Mouse (Mus musculus) heart, postnatal 0 days (tissue): ENCODE measurements at regions not wholly inside any gene's neighbourhood (a gene's known extent, or its start where the extent isn't known, plus 50 kb on each side); places are given as distances from the start of the nearest gene placed in this dataset.

Source experiments
- ATAC-seq: fragments of 200-750 bp; cut with Nextera tagmentation; 2 replicates; pipeline ENCODE4 v1.8.0; 2017; ENCODE audit warnings: low read depth, moderate number of reproducible peaks, moderate library complexity; ENCODE audit not compliant: insufficient read depth
- DNase-seq: peaks from one replicate; pipeline ENCODE4 v3.0.0-alpha.2; 2016; ENCODE audit warnings: low spot score
- H3K27ac ChIP-seq: fragments of 300-500 bp; sonication (generic); 2 replicates; pipeline ENCODE4 v1.5.1; 2014; ENCODE audit warnings: low read depth, mild to moderate bottlenecking
- H3K27me3 ChIP-seq: fragments of 300-500 bp; sonication (generic); 2 replicates; pipeline ENCODE4 v1.6.1; 2014; ENCODE audit warnings: low read length, mixed read lengths; ENCODE audit not compliant: control insufficient read depth, insufficient read depth
- H3K36me3 ChIP-seq: fragments of 300-500 bp; sonication (generic); replicated peaks from 2 replicates; pipeline ENCODE4 v1.6.1; 2014; ENCODE audit warnings: low read length, mixed read lengths; ENCODE audit not compliant: control insufficient read depth, insufficient read depth
- H3K4me1 ChIP-seq: fragments of 300-500 bp; sonication (generic); 2 replicates; pipeline ENCODE4 v1.6.1; 2014; ENCODE audit warnings: antibody characterized with exemption; ENCODE audit not compliant: control insufficient read depth, insufficient read depth
- H3K4me2 ChIP-seq: fragments of 300-500 bp; sonication (generic); 2 replicates; pipeline ENCODE4 v1.6.1; 2014; ENCODE audit warnings: low read depth, mild to moderate bottlenecking, low read length, moderate library complexity
- H3K4me3 ChIP-seq: fragments of 300-500 bp; sonication (generic); 2 replicates; pipeline ENCODE4 v1.5.1; 2014; ENCODE audit warnings: low read depth, low read length
- H3K9ac ChIP-seq: fragments of 300-500 bp; sonication (generic); replicated peaks from 2 replicates; pipeline ENCODE4 v1.6.1; 2014; ENCODE audit warnings: low read depth, low read length, mixed read lengths
- H3K9me3 ChIP-seq: fragments of 300-500 bp; sonication (generic); replicated peaks from 2 replicates; pipeline ENCODE4 v1.6.1; 2016; ENCODE audit warnings: low read length; ENCODE audit not compliant: control insufficient read depth
- CTCF ChIP-seq: IDR thresholded peaks from 2 replicates; pipeline ENCODE4 v1.5.1; 2016; ENCODE audit warnings: antibody characterized with exemption, control low read depth, low read depth
- EP300 ChIP-seq: IDR thresholded peaks from 2 replicates; pipeline ENCODE4 v1.6.1; 2016; ENCODE audit warnings: antibody characterized with exemption, low read depth
- WGBS: fragments of 180-500 bp; shearing (Covaris S2); extraction: QIAGEN DNeasy Blood & Tissue Kit; methylation state at CpG from one replicate; pipeline ENCODE4 v1.1.7; 2014; 5-methylcytosine and 5-hydroxymethylcytosine counted together

- Histone ChIP-seq H3K4me3 (no peak overlapping the region), H3K9me3 (no peaks in the 10 kb centered on the region), H3K9ac (no peak overlapping the region), H3K27me3 (no peaks in the 10 kb centered on the region), H3K4me2 (no peak overlapping the region), H3K4me1 (no peaks in the 10 kb centered on the region), H3K27ac (no peak overlapping the region), H3K36me3 (no peaks in the 10 kb centered on the region)
- TF ChIP-seq EP300 = no peak
- TF ChIP-seq CTCF = no peak
- 93% methylated on average over 1 of the region's 1 CpGs for WGBS
- no peak for DNase-seq
- no peak for ATAC-seq
Observed at GRCm38 (mm10) chr1:183634836-183635235, 216.8 kb downstream of the Hhipl2 start.

DNA sequence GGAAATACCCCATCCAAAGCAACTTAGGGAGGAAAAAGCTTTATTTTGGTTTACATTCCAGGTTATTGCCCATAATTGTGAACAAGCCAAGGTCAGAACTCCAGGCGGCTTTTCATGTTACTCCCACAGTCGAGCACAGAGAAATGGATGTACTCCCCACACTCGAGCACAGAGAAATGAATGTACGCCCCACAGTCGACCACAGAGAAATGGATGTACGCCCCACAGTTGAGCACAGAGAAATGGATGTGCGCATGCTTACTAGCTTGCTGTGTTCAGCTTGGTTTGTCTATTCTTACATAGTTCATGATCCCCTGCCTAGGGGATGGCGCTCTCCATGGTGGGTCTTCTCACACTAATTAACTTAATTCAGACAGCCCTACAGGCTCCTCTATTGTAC is 219.2 kb downstream of the Hhipl2 start:
- Histone ChIP-seq H3K4me1 (no peaks in the 10 kb centered on the region), H3K27me3 (no peaks in the 10 kb centered on the region), H3K36me3 (no peaks in the 10 kb centered on the region), H3K4me2 (no peak overlapping the region), H3K4me3 (no peak overlapping the region), H3K9me3 (no peaks in the 10 kb centered on the region), H3K9ac (no peak overlapping the region), H3K27ac (no peak overlapping the region)
- ATAC-seq (no peak), DNase-seq (no peak)
- 81% methylated on average over 8 of the region's 8 CpGs for WGBS
- TF ChIP-seq EP300 (no peak), CTCF (no peak)

DNA sequence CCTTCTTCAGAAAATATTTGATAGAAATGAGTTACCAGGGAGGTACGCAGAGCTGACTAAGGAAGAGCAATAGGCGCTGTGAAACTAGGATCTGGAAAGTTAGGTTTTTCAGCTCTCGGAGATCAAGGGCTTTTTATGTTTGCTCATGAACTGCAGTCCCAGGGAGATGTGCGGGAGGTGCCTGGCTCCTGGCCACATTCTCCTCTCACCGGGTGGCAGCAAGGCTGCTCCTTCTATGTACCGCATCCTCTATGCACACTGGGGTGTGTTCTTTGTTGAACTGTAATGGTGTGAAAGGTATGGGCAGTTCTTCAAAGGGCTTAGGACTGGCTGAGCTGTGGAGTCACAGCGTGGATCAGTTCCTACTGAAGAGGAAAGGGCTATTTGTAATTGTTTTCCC is 221.3 kb downstream of the Hhipl2 start:
- ATAC-seq (no peak), DNase-seq (no peak)
- Histone ChIP-seq H3K9me3 (no peaks in the 10 kb centered on the region), H3K27ac (no peak overlapping the region), H3K4me2 (no peak overlapping the region), H3K9ac (no peak overlapping the region), H3K4me3 (no peak overlapping the region), H3K36me3 (no peaks in the 10 kb centered on the region), H3K27me3 (no peaks in the 10 kb centered on the region), H3K4me1 (no peaks in the 10 kb centered on the region)
- 45% methylated on average over 7 of the region's 7 CpGs for WGBS
- no peak for TF ChIP-seq EP300
- TF ChIP-seq CTCF = no peak

DNA sequence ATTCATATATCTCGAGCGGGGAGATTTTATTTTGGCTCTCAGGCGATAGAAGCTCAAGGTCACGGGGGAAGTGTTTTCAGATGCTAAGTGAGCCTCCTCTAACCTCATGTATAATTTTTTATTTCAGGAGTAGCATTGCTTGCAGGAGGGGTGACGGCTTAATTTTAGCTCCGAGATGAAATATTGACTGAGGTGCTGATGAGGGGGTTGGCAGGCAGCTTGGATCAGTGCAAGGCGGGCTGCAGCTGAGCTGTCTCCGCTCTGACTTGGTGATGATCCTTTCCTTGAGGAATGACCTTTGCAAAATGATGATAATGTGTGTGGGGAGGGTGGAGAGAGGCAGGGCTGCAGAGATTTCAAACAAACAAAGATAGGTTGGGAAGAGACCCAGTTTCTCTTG is 222.6 kb downstream of the Hhipl2 start:
- ATAC-seq (no peak), DNase-seq (no peak)
- no peak overlapping the region for H3K4me2 ChIP-seq
- H3K36me3 ChIP-seq = no peaks in the 10 kb centered on the region
- no peak for TF ChIP-seq EP300
- no peak for TF ChIP-seq CTCF
- no peaks in the 10 kb centered on the region for H3K4me1 ChIP-seq
- WGBS = 57% methylated on average over 8 of the region's 8 CpGs
- H3K9me3 ChIP-seq = no peaks in the 10 kb centered on the region
- H3K9ac ChIP-seq = no peak overlapping the region
- H3K27ac ChIP-seq = no peak overlapping the region
- no peaks in the 10 kb centered on the region for H3K27me3 ChIP-seq
- H3K4me3 ChIP-seq = no peak overlapping the region

DNA sequence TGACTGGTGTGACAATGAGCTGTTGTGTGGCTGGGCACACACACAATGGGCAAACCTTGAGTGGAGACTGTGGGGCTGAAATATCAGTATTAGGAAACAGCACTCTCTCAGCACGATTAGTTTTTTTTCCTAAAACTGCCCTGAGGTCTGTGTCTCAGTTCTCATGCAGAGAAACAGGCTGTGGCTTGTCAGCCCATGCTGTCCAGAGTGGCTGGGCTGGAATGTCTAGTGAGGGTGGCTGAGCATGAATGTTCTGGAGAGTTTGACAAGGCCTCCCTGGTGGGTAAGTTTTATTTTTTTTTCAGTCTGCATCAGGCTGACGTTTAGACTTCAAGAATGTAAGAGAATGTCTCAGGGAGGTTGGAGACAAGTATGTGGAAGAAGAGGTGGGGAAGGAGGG is 226.0 kb downstream of the Hhipl2 start:
- DNase-seq = no peak
- no peak overlapping the region for H3K4me2 ChIP-seq

GRCm38 (mm10) chr1:183653878-183654277 is 235.9 kb downstream of the Hhipl2 start:
- DNase-seq = no peak
- no peak overlapping the region for H3K27ac ChIP-seq
- 55% methylated on average over 6 of the region's 6 CpGs for WGBS
- no peaks in the 10 kb centered on the region for H3K9me3 ChIP-seq
- H3K36me3 ChIP-seq = no peaks in the 10 kb centered on the region
- no peak overlapping the region for H3K4me2 ChIP-seq
- H3K9ac ChIP-seq = no peak overlapping the region
- H3K27me3 ChIP-seq = no peaks in the 10 kb centered on the region
- TF ChIP-seq EP300 (no peak), CTCF (no peak)
- no peak for ATAC-seq
- no peak overlapping the region for H3K4me3 ChIP-seq
- H3K4me1 ChIP-seq = no peaks in the 10 kb centered on the region

More for the DNA sequence above, 226.0 kb downstream of the Hhipl2 start:
- no peak overlapping the region for H3K4me3 ChIP-seq
- WGBS = 23% methylated on average over 2 of the region's 2 CpGs
- no peaks in the 10 kb centered on the region for H3K36me3 ChIP-seq
- H3K9ac ChIP-seq = no peak overlapping the region
- H3K27me3 ChIP-seq = no peaks in the 10 kb centered on the region
- TF ChIP-seq CTCF (no peak), EP300 (no peak)
- ATAC-seq = no peak
- H3K9me3 ChIP-seq = no peaks in the 10 kb centered on the region
- H3K4me1 ChIP-seq = no peaks in the 10 kb centered on the region
- H3K27ac ChIP-seq = no peak overlapping the region
